Mouse (Mus musculus) brain, embryonic 18.5 days (tissue): ENCODE data around the gene Lrrc34.

Experiments
- DNase-seq: peaks from one replicate; pipeline ENCODE4 v3.0.0-alpha.2; 2012; ENCODE audit warnings: low read depth, low spot score

Lrrc34 gene

GRCm38 (mm10) chr3:30599711-30600545 is 47.7 kb downstream of the Lrrc34 start, which contains the start of gene Actrt3:
Gene Actrt3 (minus strand): TSS chr3:30599939.
- DNase-seq = no peak

- no peak for DNase-seq
Observed at GRCm38 (mm10) chr3:30597271-30597670, 50.4 kb downstream of the Lrrc34 start.

- no peak for DNase-seq
Observed at GRCm38 (mm10) chr3:30595111-30595832, 52.4 kb downstream of the Lrrc34 start.

- DNase-seq = no peak
Observed at GRCm38 (mm10) chr3:30593719-30594485, 53.8 kb downstream of the Lrrc34 start.

GRCm38 (mm10) chr3:30592418-30592853 is 55.2 kb downstream of the Lrrc34 start:
- DNase-seq = no peak

GRCm38 (mm10) chr3:30588865-30589264 is 58.8 kb downstream of the Lrrc34 start:
- no peak for DNase-seq
